Mouse (Mus musculus) layer of hippocampus, postnatal 36 days (tissue): Measurements from ENCODE around the gene Wscd1. TPM values are rescaled to one million over a fixed set of nuclear protein-coding genes. Genes with fewer than 3 reads are reported as not detected.
A peak's percentile ranks its signal among the peaks of the same experiment; 100 is the strongest.
"Not testable (repeated sequence)": the region's sequence is repeated elsewhere in the genome, so short reads cannot be mapped to it uniquely, and the experiment has no call there.

Experiments
- DNase-seq, 2 experiments: peaks; one replicate each; pipeline ENCODE4 v3.0.0; 2022
- total RNA-seq, 2 experiments: library from RNA; stranded (reverse); gene quantifications; 2 replicates each; pipeline ENCODE4 v1.2.3; 2021

The Wscd1 gene
- total RNA-seq, 2 experiments from 2014 or later = 113 to 127 TPM

DNA sequence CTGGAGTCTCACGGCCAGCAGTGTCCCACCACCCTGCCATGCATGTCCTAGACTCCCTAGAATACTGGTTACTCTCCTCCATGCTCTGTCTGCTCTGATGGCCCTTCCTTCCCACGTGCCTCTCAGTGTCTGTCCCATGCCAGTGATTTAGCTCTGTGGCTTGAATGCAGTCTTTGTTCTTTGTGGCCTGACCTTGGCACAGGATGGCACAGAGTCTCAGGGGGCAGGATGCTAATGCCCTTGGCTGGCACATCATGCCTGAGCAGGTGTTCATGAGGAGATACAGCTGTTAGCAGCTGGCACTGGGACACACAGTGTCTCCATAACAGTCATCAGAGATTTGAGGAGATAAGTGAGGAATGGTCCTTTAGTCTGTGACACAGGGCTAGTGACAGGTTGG, 20.8 kb downstream of the Wscd1 start:
- DNase-seq = peak in 1 of 2 experiments; percentile 52

DNA sequence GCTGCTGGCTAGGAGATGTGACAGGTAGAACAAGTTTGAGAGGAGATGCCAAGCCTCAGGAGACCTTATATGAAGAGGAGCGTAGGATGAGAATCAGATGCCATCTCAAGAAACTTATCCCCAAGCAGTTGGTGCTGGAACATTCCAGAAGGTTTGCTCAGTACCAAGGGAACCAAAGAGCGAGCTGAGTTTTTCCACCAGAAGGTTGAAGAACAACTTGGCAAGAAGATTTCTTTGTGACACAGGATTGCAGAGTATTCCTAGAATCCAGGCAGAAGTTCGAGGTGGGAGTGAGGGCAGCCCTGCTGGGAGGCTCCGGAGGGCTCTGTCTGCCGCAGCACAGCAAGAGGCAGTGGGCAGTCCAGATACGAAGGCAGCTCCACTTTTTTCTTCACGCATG, 21.4 kb downstream of the Wscd1 start:
- no peak for DNase-seq

DNA sequence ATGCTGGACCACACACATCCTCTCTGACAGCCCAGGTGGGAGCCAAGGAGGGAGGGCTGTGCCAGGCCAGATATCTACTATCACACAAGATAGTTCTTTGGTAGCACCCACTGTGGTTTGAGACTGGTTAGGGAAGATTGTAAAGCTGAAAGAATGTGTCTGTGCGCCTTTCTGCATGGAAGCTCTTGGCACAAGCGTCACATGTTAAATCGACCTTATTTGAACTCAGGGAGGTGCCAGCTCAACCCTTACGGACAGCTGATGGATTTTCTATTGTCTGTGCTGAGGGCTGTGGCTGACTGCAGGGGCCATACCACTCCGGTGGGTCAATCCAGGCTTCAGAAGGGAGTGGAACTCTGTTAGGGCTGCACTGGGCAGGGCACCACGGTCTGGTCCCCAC, 22.3 kb downstream of the Wscd1 start:
- DNase-seq = no peak

DNA sequence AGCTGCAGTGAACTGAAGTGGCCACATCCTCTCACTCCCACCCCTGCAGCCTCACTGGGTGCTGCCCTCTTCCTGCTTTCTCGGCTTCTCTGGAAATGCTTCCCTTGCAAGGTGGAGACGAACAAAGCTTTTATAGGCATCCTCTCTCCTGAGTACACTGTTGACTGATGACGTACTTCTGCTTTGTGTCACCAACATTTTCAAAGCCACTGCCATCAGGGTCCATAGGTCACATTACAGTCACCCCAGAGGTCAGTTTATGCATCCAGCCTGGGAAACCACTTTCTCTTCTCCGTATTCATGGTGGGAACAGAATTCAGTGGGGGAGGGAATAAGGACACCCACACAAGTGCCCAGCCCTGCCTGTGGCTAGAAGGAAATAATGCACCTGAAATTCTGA, 23.1 kb downstream of the Wscd1 start:
- DNase-seq = no peak

DNA sequence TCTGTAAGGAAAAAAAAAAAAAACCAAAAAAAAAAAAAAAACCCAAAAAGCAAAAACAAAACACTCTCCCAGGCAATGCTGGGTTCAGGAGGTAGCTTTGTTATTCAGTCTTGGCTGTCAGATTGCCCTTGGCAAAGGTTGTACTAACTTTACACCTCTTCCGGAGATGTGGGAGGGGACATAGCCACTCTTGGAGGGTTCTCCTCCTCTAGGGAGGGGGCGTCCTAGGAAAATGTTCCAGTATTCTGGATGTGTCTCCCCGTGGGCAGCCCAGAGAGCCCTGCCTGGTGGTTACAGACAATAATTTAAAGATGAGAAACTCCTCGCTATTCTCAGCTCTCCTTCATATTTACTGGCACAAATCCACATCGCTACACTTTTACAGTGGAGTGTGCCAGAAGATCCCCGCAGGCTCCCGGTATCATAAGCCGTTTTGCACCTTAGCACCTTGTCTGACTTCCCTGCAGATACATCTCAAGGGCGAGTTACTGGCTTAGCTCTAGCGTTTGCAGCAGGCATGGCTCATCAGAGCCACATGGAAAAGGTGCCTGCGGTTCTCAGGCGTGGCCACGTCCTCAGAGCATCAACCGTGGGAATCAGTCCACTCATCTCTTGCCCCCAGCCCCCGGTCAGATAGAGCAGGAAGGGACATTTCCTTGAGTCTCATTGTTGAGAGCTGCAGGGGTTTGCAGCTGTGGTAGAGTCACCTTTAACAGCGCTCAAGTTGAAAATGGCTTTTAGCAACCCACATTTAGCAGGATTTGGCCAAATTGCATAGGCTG, 24.5 kb downstream of the Wscd1 start:
- no peak for DNase-seq

DNA sequence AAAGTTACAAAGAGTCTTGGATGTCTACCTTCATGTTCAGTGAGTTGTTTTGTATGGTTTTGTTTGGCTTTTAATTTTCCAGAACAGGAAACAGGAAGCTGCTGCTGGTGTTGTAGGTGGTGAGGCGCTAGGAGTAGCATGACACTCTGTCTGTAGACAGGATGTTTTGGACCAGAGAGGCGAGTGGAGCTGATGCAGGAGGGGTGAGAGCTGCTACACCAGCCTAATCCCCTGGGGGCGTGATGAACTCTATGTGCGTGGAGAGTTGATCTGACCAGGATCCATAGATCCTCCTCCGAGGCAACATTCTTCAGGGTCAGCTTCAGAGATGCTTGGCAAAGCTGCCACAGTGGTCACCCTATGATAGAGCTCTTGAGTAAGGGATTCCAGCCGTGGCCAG, 25.3 kb downstream of the Wscd1 start:
- DNase-seq = no peak

DNA sequence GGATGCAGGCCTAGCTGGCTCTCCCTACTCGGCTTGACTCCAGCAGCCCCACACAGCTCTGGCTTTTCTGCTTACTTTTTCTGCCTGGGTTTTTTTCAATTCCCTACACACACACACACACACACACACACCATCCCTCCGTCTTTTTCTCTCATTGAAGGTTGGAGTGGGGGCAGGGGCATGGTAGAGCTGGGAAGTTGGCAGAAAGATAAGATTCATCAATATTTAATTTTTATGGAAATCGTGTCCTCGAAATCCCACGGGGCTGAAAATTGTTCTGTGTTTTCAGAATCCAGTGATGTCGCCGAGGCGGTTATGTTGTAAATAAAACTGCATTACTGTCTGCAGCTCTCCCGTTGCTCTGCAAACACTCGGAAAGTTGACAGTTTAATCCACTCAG, 29.9 kb downstream of the Wscd1 start:
- DNase-seq = no peak

DNA sequence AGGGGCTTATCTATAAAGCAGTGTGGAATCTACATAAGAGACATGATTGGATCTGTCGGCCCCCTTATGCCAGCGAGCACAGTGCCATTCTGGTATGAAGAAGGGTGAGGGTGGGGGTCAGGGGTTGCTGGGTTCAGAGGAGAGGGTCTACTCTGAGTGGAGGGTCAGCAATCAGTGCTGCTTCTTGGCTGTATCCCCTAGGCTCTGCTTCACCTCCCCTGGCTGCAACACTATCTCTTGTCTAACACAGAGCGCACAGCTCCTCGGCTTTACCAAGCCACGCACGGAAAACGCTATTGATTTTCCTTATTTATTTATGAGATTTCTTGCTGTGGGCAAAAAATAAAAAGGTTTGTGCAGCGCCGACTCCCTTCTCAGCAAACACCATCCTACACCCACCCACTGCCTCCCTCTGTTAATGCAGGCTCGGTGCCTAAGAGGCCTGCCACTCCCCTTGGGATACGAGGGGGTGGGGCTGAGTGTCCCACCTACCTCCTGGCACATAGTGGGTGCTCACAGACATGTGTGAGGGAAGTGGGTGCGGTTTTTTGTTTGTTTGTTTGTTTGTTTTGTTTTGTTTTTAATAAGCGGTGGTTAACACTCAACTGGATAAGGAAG, 32.1 kb downstream of the Wscd1 start:
- DNase-seq = no peak

DNA sequence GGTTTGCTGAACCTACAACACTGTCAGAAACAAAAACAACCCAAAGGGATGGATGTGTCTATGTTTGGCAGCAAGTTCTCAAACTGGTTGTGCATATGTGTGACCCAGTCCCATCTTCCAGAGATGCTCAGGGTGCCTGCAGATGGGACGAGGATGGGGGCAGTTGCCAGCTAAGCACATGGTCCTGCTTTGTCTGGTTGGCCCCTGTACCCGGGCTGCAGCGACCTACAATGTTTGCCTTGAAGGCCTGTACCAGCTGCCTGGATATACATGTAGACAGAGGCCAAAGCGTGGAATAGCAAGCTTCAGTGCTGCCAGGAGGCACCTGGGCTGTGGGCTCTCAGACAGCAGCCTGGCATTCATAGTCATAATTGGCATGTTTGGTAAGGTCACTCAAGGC, 35.8 kb downstream of the Wscd1 start:
- DNase-seq = no peak

DNA sequence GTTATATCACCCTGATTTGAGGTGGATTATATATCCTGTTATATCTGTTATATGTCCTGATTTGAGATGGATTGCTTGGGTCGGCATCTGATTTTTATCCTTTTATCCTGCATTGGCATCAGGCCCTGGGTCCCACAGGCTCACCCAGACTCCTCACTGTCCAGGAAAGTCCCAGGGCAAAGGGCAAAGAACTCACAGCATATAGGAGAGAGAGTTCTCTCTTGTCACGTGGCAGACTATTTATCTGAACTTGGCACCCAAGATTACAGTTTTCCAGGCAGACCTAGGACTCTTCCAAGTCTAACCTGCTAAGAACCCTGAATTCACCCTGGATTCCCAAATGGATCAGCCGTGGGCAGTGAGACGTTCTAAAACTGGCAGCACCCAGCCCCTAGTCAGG, 38.5 kb downstream of the Wscd1 start:
- no peak for DNase-seq

DNA sequence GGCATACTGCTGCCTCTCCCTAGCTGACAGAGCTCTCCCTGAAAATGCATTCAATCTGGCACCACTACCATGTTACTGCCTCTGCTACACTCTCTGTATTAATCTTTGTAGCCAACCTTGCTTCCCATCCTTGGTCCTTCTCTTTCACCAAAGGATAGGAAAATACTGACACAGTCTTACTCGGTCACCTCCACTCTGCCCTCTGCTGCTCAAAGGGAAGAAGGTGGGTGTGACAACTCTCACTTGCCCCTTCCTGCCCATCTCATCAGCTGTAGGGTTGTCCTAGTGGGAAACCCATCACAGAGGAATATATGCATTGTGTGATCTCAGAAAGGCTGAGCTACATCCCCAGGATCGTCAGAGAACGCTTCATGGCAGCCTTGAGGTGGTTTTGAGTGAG, 40.5 kb downstream of the Wscd1 start:
- no peak for DNase-seq

DNA sequence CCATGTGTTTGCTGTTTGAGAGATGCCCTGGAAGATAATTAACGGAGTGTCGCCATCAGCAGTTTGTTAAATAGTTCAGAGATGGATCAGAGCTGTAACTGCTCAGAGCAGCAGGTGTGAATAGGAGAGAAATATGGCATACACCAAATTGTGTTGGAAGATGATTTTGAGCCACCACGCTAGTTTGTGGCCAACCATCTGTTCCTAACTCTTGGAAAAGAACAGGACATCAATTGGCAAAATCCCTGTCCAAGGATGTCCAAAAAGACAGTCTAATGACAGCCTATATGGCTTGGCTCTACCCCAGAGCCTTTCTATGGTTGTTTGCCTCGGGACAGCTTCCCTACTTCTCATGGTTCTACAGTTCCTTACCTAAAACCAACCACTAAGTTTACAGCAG, 49.5 kb downstream of the Wscd1 start:
- DNase-seq = no peak

DNA sequence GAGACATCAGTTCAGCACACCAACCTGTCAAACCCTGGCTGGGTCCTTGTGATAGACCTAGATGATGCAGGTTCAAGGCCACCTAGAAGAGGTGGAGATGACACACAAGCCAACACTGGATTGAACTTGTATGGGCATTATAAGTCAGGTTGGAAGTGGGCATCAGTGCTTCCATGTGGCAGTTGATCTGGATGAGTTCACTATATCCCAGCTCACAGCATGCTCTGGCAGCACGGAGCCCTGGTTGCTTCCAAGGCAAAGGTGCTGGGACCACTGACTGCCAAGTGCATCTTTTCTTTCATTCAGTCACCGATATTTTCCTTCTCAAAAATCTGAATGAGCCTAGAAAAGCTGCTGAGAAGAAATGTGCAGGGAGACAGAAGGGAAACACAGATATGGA, 58.8 kb downstream of the Wscd1 start:
- DNase-seq = no peak

DNA sequence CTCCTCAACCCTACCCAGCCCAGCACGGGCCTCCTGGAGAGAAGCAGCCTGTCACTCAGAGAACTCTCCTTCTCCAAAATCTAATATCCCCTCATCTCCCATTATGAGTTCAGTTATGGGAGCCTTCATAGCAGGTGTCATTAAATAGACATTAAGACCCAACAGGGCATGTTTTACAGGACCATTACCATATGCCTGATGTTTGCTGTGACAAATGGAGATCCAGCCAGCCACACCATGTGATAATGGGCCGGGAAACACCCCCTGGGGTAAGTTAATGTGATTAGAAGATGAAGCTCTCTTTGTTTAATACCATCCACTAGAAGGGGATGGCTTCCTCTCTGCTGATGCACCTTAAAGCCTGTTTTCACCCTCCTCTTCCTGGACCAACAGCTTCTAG, 62.1 kb downstream of the Wscd1 start:
- no peak for DNase-seq

DNA sequence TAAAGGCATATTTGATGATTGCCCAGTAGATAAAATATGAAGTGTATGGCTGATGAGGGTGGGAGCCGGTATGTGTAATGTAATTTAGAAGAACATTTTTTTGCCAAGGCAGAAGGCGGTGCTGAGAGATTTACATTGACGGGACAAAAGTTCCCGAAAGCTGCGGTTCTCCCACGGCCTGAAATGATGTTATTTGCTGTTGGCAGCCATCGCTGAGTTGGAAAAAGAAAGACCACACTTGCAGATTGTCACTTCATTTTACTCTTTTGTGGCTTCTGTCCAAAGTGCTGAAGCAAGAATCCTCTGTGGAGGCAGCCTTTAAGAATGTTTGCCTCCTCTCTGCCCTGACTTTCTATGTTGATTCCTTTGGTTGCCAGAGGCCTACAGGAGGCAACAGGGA, 63.2 kb downstream of the Wscd1 start:
- DNase-seq = no peak

DNA sequence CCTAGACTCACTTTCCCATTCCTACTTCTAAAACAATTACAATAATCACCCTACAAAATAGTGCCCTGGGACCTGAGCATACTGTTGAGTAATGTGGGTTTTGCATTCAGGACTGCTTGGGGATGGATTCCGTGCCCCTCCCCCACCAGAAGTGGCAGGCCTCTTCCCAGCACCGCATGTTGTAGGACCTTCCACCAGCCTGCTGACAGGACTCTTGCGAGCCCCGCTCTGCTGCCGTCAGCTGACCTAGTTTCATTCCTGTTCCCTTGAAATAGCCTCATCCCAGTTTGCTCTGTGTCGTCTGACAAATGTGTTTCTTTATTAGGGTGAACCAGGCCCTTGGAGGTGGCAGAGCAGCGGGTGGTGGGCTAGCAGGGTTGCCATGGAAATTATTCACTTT, 64.8 kb downstream of the Wscd1 start:
- DNase-seq = no peak

DNA sequence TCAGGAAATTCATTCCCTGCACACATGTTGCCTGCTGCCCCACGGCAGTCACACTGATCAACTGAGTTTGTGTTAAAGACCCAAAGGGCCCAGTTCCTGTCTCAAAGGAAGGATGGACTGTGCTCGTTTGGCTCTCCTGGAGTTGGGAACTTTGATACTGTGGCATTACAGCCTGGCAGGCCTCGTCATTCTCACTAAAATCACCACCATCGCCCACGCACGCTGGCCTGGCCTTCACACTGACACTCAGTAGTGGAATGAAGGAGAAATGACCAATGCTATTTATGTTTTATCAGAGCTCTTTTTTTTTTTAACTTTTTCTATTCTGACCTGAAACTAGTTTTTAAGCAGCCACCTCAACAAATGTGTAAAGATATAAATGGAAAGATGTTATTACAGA, 65.6 kb downstream of the Wscd1 start:
- DNase-seq = no peak

DNA sequence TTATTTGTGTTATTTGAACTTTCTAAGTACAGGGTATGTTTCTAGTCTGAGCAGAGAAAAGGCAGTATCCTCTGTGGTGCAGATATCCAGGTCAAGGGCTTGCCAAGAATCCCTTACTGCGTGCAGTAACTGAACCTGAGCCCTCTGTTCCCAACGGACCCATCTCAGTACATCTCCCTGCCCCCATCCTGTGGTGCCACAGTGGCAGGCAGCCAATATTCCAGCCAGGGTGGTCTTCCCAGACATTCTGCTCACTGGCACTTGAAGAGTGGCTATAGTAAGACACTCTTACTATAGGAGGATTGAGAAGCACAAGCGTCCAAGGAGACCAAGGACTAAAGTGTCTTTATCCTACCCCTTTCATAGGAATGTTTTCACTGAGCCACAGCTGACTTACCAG, 67.2 kb downstream of the Wscd1 start:
- DNase-seq = no peak

DNA sequence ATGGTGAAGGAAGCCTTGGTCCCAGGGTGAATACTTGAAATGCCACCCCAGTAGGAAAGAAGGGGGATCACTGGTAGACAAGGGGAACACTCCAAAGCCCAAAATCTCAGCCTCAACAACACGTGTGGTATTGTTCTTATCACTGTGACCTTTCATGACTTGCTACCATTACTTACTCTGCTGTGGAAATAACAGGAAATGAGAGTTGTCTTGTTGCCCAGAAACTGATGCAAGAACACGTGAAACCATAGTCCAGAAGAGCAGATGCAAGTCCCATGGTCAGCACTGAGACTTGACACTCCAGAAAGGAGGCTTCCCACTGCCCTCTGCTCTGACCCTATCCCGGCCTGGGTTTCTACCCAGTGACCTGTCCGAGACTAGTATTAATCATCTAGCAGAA, 67.6 kb downstream of the Wscd1 start:
- DNase-seq = no peak

DNA sequence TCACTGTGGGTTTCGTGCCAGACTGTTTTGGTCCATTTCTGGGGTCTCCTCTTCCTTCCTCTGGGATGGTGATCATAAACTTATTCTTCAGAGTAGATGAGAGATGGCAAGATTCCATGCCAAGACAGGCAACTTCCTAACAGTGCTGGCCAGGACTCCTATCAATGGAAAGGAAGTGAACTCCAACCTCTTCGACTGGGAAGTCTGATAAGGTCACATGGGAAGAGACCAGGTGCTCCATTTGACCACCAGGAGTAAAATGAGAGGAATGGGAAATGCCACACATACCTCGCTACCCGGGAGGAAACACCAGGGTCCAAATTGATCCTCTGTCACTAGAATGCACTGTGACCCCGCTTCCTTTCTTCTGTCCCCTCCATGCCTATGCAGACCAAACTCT, 68.4 kb downstream of the Wscd1 start:
- no peak for DNase-seq

DNA sequence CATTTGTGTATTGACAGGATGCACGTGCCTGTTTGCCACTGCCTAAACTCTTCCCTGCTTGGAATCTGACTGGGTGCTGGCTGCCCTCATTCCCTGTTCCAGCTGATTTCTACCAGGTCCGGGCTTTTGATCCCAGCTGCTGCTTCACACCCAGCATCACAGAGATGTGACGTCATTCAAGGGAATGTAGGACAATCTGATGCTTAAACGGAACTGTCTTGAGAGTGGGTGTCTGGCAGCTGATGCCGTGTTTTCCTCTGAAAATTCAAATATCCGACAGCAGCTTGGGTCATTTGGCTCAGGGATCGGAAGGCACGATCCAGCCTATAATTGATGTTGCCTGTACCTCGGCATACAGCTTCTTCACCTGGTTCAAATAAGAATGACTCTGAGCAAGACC, 70.2 kb downstream of the Wscd1 start:
- DNase-seq = no peak

DNA sequence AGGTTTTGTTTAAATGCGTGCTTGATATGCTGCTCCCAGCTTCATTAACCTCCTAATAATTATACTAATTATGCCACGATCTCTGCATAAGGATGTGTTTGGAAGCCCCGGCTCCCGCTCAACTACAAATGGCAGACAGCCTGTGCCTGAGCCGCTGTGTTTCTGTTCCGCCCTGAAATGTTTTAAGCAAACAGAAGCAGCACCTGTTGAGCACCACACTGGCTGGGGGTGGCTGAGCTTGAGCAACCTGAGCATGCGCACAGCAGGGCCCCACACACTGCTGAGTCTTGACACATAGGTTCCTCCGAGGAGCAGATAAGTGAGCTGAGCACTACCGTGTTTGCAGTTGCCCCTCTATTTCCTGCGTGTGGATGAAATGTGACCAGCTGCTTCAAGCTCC, 71.1 kb downstream of the Wscd1 start:
- DNase-seq = peak; percentile 20 to 29

DNA sequence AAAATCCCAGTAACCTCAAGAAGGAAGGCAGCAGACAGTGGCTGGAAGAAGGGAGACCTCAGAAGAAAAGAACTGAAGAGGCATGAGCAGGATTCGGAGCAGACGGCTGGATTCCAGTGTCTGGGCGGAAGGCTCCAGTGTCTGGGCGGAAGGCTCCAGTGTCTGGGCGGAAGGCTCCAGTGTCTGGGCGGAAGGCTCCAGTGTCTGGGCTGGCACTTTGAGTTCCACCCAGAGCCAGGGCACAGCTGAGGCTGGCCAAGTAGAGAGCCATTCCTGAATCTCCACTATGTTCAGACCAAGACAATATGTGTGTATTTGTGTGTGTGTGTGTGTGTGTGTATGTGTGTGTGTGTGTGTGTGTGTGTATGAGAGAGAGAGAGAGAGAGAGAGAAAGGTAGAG, 71.8 kb downstream of the Wscd1 start:
- not testable (repeated sequence) for DNase-seq

DNA sequence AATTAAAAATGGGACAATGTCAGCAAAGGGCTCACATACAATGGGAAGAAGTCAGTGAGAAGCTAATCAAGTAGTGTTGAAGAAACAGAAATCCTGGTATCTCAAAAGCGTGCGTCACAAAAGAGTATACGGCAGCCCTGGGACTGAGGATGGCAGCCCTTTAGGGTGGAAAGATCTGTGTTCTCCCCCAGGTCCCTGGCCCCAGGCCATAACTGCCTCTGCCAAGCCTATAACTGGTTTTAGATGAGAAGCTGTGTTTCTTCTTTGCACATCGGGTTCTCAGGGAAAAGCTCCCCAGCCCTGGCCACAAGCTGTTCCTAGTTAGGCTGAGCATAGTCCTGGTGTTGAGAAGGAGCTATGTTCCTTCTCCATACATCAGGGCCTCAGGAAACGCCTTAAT, 72.3 kb downstream of the Wscd1 start:
- no peak for DNase-seq

DNA sequence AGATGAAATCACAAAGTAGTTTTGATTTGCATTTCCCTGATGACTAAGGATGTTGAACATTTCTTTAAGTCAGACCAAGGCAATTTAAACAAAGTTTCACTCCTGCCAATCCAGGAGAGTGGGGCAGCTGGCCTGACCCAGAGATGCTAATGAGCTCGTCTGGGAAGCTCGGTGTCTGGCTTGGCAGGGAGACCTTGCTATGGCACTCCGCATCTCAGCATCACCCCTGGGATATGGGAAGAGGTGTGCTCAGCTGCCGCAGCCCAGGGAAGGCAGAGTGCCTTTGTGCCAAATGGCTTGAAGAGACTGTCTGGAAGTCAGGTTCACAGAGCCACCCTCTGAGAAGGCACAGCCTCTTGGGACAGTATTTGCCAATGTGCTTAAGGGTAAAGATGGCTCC, 75.3 kb downstream of the Wscd1 start:
- no peak for DNase-seq
